26 mouse cellular contexts compared by ENCODE assay signal in genomic region chr9:116729172-116729571, GRCm38 (mm10).
A peak's percentile ranks its signal among the peaks of the same experiment; 100 is the strongest.
DNase-seq lines count a peak whose midpoint lies in the region; ATAC-seq and TF ChIP-seq lines count a peak whose summit lies in the region.
"Had no signal": no experiment of that assay in that cellular context is flagged by ENCODE, and none has a peak within 500 bp of the region (broad histone marks: within the 10 kb centered on the region; RNA-seq: fewer than 3 reads in every experiment).

No protein-coding gene starts in this region.

- no peaks in the 10 kb centered on the region for H3K4me1 ChIP-seq in lung, embryonic 14.5 days (ENCODE audit: insufficient read depth)
- H3K4me1 ChIP-seq in lung, adult 2 months (ENCODE audit: control insufficient read depth, insufficient read depth, low read length), result no peaks in the 10 kb centered on the region
- H3K4me1 ChIP-seq in lung, postnatal 0 days (ENCODE audit: insufficient read depth, low read depth, low read length), result no peaks in the 10 kb centered on the region
- no peaks in the 10 kb centered on the region for H3K4me1 ChIP-seq in stomach, embryonic 16.5 days (ENCODE audit: control insufficient read depth, insufficient read depth, low read length)
- H3K4me1 ChIP-seq: embryonic facial prominence, embryonic 12.5 days; embryonic facial prominence, embryonic 15.5 days; heart, embryonic 13.5 days had no signal

- DNase-seq in lung, embryonic 14.5 days, result peak; percentile 49
- DNase-seq in lung, adult 2 months, result no peak
- peak; percentile 18 for DNase-seq in lung, postnatal 0 days (ENCODE audit: low spot score)
- no peak for DNase-seq in lung, postnatal 36 days
- DNase-seq: adrenal gland, adult 2 months; adrenal gland, postnatal 14 days; B cell, adult 2 months; cerebellum, adult 11 months; cerebellum, adult 2 months; cerebellum, adult 9-11 months; cerebellum, postnatal 25 days; forebrain, postnatal 0 days; gastrocnemius, adult 2 months; gastrocnemius, postnatal 14 days; heart, adult 18-20 months; heart, postnatal 14 days; heart, postnatal 4 days had no signal

- H3K36me3 ChIP-seq in lung, embryonic 14.5 days (ENCODE audit: insufficient read depth), result no peaks in the 10 kb centered on the region
- H3K36me3 ChIP-seq in lung, postnatal 0 days (ENCODE audit: insufficient read depth, low read length), result no peaks in the 10 kb centered on the region
- H3K36me3 ChIP-seq in stomach, embryonic 16.5 days (ENCODE audit: control insufficient read depth, insufficient read depth, low read length), result no peaks in the 10 kb centered on the region
- H3K36me3 ChIP-seq: embryonic facial prominence, embryonic 12.5 days; embryonic facial prominence, embryonic 15.5 days; heart, embryonic 10.5 days; heart, embryonic 13.5 days had no signal

- H3K9me3 ChIP-seq in lung, embryonic 14.5 days (ENCODE audit: low read depth, low read length), result no peaks in the 10 kb centered on the region
- H3K9me3 ChIP-seq in lung, postnatal 0 days (ENCODE audit: low read length), result no peaks in the 10 kb centered on the region
- H3K9me3 ChIP-seq in stomach, embryonic 16.5 days (replicated peaks; ENCODE audit: control insufficient read depth, low read length), result no peaks in the 10 kb centered on the region
- H3K9me3 ChIP-seq: embryonic facial prominence, embryonic 12.5 days; embryonic facial prominence, embryonic 15.5 days; heart, embryonic 10.5 days; heart, embryonic 13.5 days had no signal

- no peak overlapping the region for H3K9ac ChIP-seq in lung, embryonic 14.5 days
- no peak overlapping the region for H3K9ac ChIP-seq in lung, postnatal 0 days (replicated peaks; ENCODE audit: low read depth)
- no peak overlapping the region for H3K9ac ChIP-seq in stomach, embryonic 16.5 days (ENCODE audit: low read length)
- H3K9ac ChIP-seq: embryonic facial prominence, embryonic 12.5 days; embryonic facial prominence, embryonic 15.5 days; forebrain, postnatal 0 days; heart, embryonic 13.5 days; hindbrain, embryonic 14.5 days had no signal

- 48% methylated on average over 6 of the region's 6 CpGs for WGBS in lung, embryonic 14.5 days
- 70% methylated on average over 6 of the region's 6 CpGs for WGBS in lung, adult 2 months
- 70% methylated on average over 5 of the region's 6 CpGs for WGBS in lung, postnatal 0 days
- WGBS in stomach, embryonic 16.5 days, result 66% methylated on average over 6 of the region's 6 CpGs

- ATAC-seq in lung, embryonic 14.5 days (ENCODE audit: insufficient read depth), result peak; percentile 76
- peak; percentile 46; the same call in 1 of the 2 replicates for ATAC-seq in lung, postnatal 0 days
- ATAC-seq in stomach, embryonic 16.5 days (ENCODE audit: insufficient read depth, low FRiP score), result no peak
- ATAC-seq in CD4-positive, CD25-positive, alpha-beta regulatory T cell, adult 4 months, result no peak
- ATAC-seq: forebrain, embryonic 14.5 days; forebrain, postnatal 0 days; hindbrain, postnatal 0 days had no signal

- TF ChIP-seq POLR2A in lung, adult 2 months (IDR thresholded peaks at IDR 0.05; ENCODE audit: borderline replicate concordance, extremely low read depth, low read depth, low read length), result no peak

- H3K4me2 ChIP-seq in lung, embryonic 14.5 days, result no peak overlapping the region
- H3K4me2 ChIP-seq in lung, postnatal 0 days (replicated peaks; ENCODE audit: low read depth, low read length), result no peak overlapping the region
- no peak overlapping the region for H3K4me2 ChIP-seq in stomach, embryonic 16.5 days (ENCODE audit: low read depth, low read length)
- H3K4me2 ChIP-seq: embryonic facial prominence, embryonic 12.5 days; embryonic facial prominence, embryonic 15.5 days; heart, embryonic 13.5 days; hindbrain, embryonic 14.5 days had no signal

- peak overlapping the region; percentile 88 for H3K27ac ChIP-seq in lung, embryonic 14.5 days (ENCODE audit: low read depth)
- H3K27ac ChIP-seq in lung, postnatal 0 days (ENCODE audit: low read length), result no peak overlapping the region
- H3K27ac ChIP-seq in stomach, embryonic 16.5 days (ENCODE audit: low read length), result peak overlapping the region; percentile 76; the same call in 1 of the 2 replicates
- H3K27ac ChIP-seq: embryonic facial prominence, embryonic 12.5 days; embryonic facial prominence, embryonic 15.5 days; gastrocnemius, adult 2 months; heart, embryonic 10.5 days; heart, embryonic 13.5 days; hindbrain, embryonic 14.5 days; hindbrain, postnatal 0 days had no signal

- no peaks in the 10 kb centered on the region for H3K27me3 ChIP-seq in lung, embryonic 14.5 days (ENCODE audit: insufficient read depth, low read length)
- H3K27me3 ChIP-seq in lung, postnatal 0 days (replicated peaks; ENCODE audit: insufficient read depth, low read length), result no peaks in the 10 kb centered on the region
- no peaks in the 10 kb centered on the region for H3K27me3 ChIP-seq in stomach, embryonic 16.5 days (ENCODE audit: control insufficient read depth, insufficient read depth, low read length)
- H3K27me3 ChIP-seq: embryonic facial prominence, embryonic 12.5 days; embryonic facial prominence, embryonic 15.5 days; heart, embryonic 13.5 days had no signal

- no peak for TF ChIP-seq CTCF in lung, embryonic 14.5 days (IDR thresholded peaks at IDR 0.05; ENCODE audit: low read depth)
- no peak for TF ChIP-seq CTCF in lung, adult 2 months (IDR thresholded peaks at IDR 0.05; ENCODE audit: insufficient read depth, low read length)
- TF ChIP-seq CTCF in lung, postnatal 0 days (IDR thresholded peaks at IDR 0.05), result no peak

- no peak overlapping the region for H3K4me3 ChIP-seq in lung, embryonic 14.5 days (ENCODE audit: low read depth, low read length)
- H3K4me3 ChIP-seq in lung, adult 2 months (replicated peaks; ENCODE audit: extremely low read depth, low read depth, low read length), result no peak overlapping the region
- no peak overlapping the region for H3K4me3 ChIP-seq in lung, postnatal 0 days (ENCODE audit: low read depth, low read length)
- H3K4me3 ChIP-seq in stomach, embryonic 16.5 days (replicated peaks; ENCODE audit: low read length), result no peak overlapping the region
- H3K4me3 ChIP-seq: embryonic facial prominence, embryonic 12.5 days; embryonic facial prominence, embryonic 15.5 days; gastrocnemius, adult 2 months; heart, embryonic 10.5 days; heart, embryonic 13.5 days had no signal

- TF ChIP-seq EP300 in lung, postnatal 0 days (IDR thresholded peaks at IDR 0.05), result no peak

Comparison
In these comparisons a context has a peak if more than half of its experiments do, and no peak if none do; other contexts are left out.
1. DNase-seq: peak in lung, embryonic 14.5 days (single experiment) and lung, postnatal 0 days (single experiment); none in lung, adult 2 months (single experiment) and lung, postnatal 36 days (single experiment).
2. ATAC-seq: peak in lung, embryonic 14.5 days (single experiment) and lung, postnatal 0 days (single experiment); none in stomach, embryonic 16.5 days (single experiment) and CD4-positive, CD25-positive, alpha-beta regulatory T cell, adult 4 months (single experiment).